Mouse (Mus musculus) adrenal gland, postnatal 14 days (tissue): ENCODE data around the gene 1700029J07Rik. TPM values are rescaled to one million over a fixed set of nuclear protein-coding genes. Genes with fewer than 3 reads are reported as not detected.

Source experiments
- DNase-seq: peaks from one replicate; pipeline ENCODE4 v3.0.0; 2021; ENCODE audit warnings: mixed read lengths
- total RNA-seq: library from RNA; stranded (reverse); gene quantifications from 2 replicates; pipeline ENCODE4 v1.2.3, GENCODE M21; 2021

The 1700029J07Rik gene
- total RNA-seq, 1 experiment from 2014 or later: 1.1 TPM

- DNase-seq: no peak
Observed at GRCm38 (mm10) chr8:45950622-45951021, 24.4 kb downstream of the 1700029J07Rik start.

- DNase-seq: no peak
Observed at GRCm38 (mm10) chr8:45946283-45946682, 28.8 kb downstream of the 1700029J07Rik start.

GRCm38 (mm10) chr8:45936986-45937385 lies 38.1 kb downstream of the 1700029J07Rik start:
- no peak for DNase-seq

- peak; percentile 98 for DNase-seq
Observed at GRCm38 (mm10) chr8:45934582-45935014, 40.5 kb downstream of the 1700029J07Rik start, which contains the start of gene Ccdc110. Gene Ccdc110 (plus strand): TSS chr8:45934619.

- DNase-seq: no peak
Observed at GRCm38 (mm10) chr8:45922116-45922515, 52.9 kb downstream of the 1700029J07Rik start.

GRCm38 (mm10) chr8:45920392-45920791 lies 54.7 kb downstream of the 1700029J07Rik start:
- DNase-seq: no peak

- no peak for DNase-seq
Observed at GRCm38 (mm10) chr8:45918891-45919290, 56.2 kb downstream of the 1700029J07Rik start.

GRCm38 (mm10) chr8:45917040-45917679 lies 57.9 kb downstream of the 1700029J07Rik start:
- DNase-seq: no peak

GRCm38 (mm10) chr8:45916496-45916895 lies 58.6 kb downstream of the 1700029J07Rik start:
- no peak for DNase-seq

- no peak for DNase-seq
Observed at GRCm38 (mm10) chr8:45913707-45914106, 61.3 kb downstream of the 1700029J07Rik start.

- no peak for DNase-seq
Observed at GRCm38 (mm10) chr8:45906251-45906619, 68.8 kb downstream of the 1700029J07Rik start.

GRCm38 (mm10) chr8:45905591-45906250 lies 69.3 kb downstream of the 1700029J07Rik start:
- DNase-seq: no peak

GRCm38 (mm10) chr8:45903659-45904058 lies 71.4 kb downstream of the 1700029J07Rik start:
- peak; percentile 16 for DNase-seq

Other genes with a start within 250 kb of the 1700029J07Rik start
- gene Pdlim3, start 89.8 kb downstream of the 1700029J07Rik start, total RNA-seq: 2.7 and 3.6 TPM in 2 replicates
- not detected in 2 replicates for gene Ccdc110, start 40.6 kb downstream of the 1700029J07Rik start, total RNA-seq
- gene Ufsp2, start 276 bp upstream of the 1700029J07Rik start, total RNA-seq: 49.5 and 52.1 TPM in 2 replicates
- 0.26 TPM in 2 replicates for gene Lrp2bp, start 24.1 kb upstream of the 1700029J07Rik start, total RNA-seq
- gene Ankrd37, start 30.5 kb upstream of the 1700029J07Rik start, total RNA-seq: 3.5 and 4.8 TPM in 2 replicates
- gene Cfap97, start 176.5 kb upstream of the 1700029J07Rik start, total RNA-seq: 18.1 and 20.1 TPM in 2 replicates
- 18.3 and 18.6 TPM in 2 replicates for gene Snx25, start 176.9 kb upstream of the 1700029J07Rik start, total RNA-seq
- 205 and 233 TPM in 2 replicates for gene Slc25a4, start 236.0 kb upstream of the 1700029J07Rik start, total RNA-seq